Mouse (Mus musculus) liver, embryonic 15.5 days (tissue): Measurements from ENCODE around the gene Clcf1. TPM values are rescaled to one million over a fixed set of nuclear protein-coding genes. Genes with fewer than 3 reads are reported as not detected.

ENCODE experiments used
- ATAC-seq: fragments of 200-750 bp; cut with Nextera tagmentation; 2 replicates; pipeline ENCODE4 v1.8.0; 2017; ENCODE audit warnings: moderate number of reproducible peaks, mild to moderate bottlenecking, moderate library complexity; ENCODE audit not compliant: insufficient read depth
- H3K27ac ChIP-seq: fragments of 300-500 bp; sonication (generic); replicated peaks from 2 replicates; pipeline ENCODE4 v1.5.1; 2015; ENCODE audit warnings: mild to moderate bottlenecking, inconsistent platforms
- H3K27me3 ChIP-seq: fragments of 300-500 bp; sonication (generic); 2 replicates; pipeline ENCODE4 v1.6.1; 2015; ENCODE audit warnings: mild to moderate bottlenecking, inconsistent platforms
- H3K36me3 ChIP-seq: fragments of 300-500 bp; sonication (generic); replicated peaks from 2 replicates; pipeline ENCODE4 v1.6.1; 2015; ENCODE audit warnings: moderate library complexity, mild to moderate bottlenecking, inconsistent platforms
- H3K4me1 ChIP-seq: fragments of 300-500 bp; sonication (generic); replicated peaks from 2 replicates; pipeline ENCODE4 v1.6.1; 2015; ENCODE audit warnings: inconsistent platforms
- H3K4me2 ChIP-seq: fragments of 300-500 bp; sonication (generic); 2 replicates; pipeline ENCODE4 v1.6.1; 2015; ENCODE audit warnings: moderate library complexity, mild to moderate bottlenecking, inconsistent platforms
- H3K4me3 ChIP-seq: fragments of 300-500 bp; sonication (generic); replicated peaks from 2 replicates; pipeline ENCODE4 v1.5.1; 2015; ENCODE audit warnings: mild to moderate bottlenecking, inconsistent platforms
- H3K9ac ChIP-seq: fragments of 300-500 bp; sonication (generic); 2 replicates; pipeline ENCODE4 v1.6.1; 2015; ENCODE audit warnings: moderate library complexity, mild to moderate bottlenecking, inconsistent platforms
- H3K9me3 ChIP-seq: fragments of 300-500 bp; sonication (generic); replicated peaks from 2 replicates; pipeline ENCODE4 v1.6.1; 2016; ENCODE audit warnings: inconsistent platforms
- WGBS: fragments of 180-500 bp; shearing (Covaris S2); methylation state at CpG from one replicate; pipeline ENCODE4 v1.1.7; 2015; ENCODE audit warnings: mixed read lengths; ENCODE audit not compliant: insufficient replicate concordance; 5-methylcytosine and 5-hydroxymethylcytosine counted together
- polyA plus RNA-seq: library from polyadenylated mRNA; unstranded; fragments of >200 nt; fragmentation: Nextera tagmentation; extraction: Ambion mirVana; gene quantifications from 2 replicates; pipeline ENCODE4 v1.2.1, GENCODE M21; 2015

Gene Clcf1
- polyA plus RNA-seq: 0.38 and 0.56 TPM in 2 replicates

DNA sequence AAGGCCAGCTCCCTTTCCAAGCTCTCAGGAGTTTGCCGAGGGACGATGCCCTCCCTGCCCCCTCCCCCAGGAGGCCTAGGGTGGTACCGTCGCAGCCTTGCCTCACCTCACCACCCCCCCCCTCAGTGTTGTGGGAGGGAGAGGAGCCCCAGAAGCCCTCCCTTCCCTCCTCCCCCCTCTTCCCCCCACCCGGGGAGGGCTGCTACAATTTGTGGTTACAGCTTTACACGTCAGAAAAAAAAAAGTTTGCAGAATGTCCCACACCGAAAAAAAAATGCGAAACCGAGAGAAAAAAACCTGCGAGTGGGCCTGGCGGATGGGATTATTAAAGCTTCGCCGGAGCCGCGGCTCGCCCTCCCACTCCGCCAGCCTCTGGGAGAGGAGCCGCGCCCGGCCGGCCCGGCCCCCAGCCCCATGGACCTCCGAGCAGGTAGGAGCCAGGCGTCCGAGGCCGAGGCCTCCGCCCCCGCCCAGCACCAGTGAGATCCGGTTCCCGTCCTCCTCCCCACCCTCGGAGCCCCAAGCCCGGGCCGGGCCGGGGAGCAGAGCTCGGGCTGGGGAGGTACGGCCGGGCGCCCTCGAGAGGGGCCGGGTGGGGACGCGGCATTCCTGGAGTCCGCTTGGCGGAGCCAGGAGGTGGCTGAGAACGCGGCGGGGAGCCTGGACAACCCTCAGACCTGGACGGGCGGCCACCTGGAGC is at the start of gene Clcf1, which contains the start of gene AC109138.7:
Gene Clcf1 (plus strand): TSS at position 168 of the 700 bp plus-strand sequence.
Gene AC109138.7 (plus strand): TSS at position 287 of the 700 bp plus-strand sequence.
- peak within 1 kb of the TSS; percentile 45 for H3K27ac ChIP-seq
- no peaks in the 10 kb centered on the region for H3K36me3 ChIP-seq
- peak; percentile 43; the same call in 1 of the 2 replicates for ATAC-seq
- no peaks in the 10 kb centered on the region for H3K9me3 ChIP-seq
- peak within 1 kb of the TSS; percentile 57 for H3K4me3 ChIP-seq
- peak within 1 kb of the TSS; percentile 75 for H3K4me2 ChIP-seq
- peaks cover 35% of the 10 kb centered on the region for H3K4me1 ChIP-seq
- WGBS: 1% methylated on average over 49 of the region's 49 CpGs
- peaks cover 100% of the 10 kb centered on the region for H3K27me3 ChIP-seq
- peak within 1 kb of the TSS; percentile 49 for H3K9ac ChIP-seq

DNA sequence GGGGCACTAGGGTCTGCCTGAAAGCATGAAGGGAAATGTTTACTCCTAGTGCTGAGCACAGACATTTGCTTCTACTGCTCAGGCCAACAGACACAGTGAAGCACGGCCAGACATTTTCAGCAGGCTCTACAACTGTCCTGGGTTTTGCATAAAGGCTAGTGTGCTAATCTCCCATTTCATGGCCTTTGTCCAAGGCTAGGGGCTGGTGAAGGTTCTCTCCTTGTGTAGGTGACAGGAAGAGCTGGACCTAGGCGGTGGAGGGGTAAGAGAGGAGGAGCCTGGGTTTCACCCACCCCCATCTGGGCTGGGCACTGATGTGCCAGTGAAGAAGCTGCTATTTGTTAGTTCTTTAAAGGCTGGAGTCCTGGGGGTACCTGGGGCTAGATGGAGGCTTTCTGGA is 49.3 kb upstream of the Clcf1 start:
- 56% methylated on average over 2 of the region's 2 CpGs for WGBS
- H3K9ac ChIP-seq: no peak overlapping the region
- H3K9me3 ChIP-seq: no peaks in the 10 kb centered on the region
- no peaks in the 10 kb centered on the region for H3K27me3 ChIP-seq
- H3K4me1 ChIP-seq: peaks cover 64% of the 10 kb centered on the region
- no peak overlapping the region for H3K4me3 ChIP-seq
- no peak overlapping the region for H3K4me2 ChIP-seq
- peaks cover 19% of the 10 kb centered on the region for H3K36me3 ChIP-seq
- peak overlapping the region; percentile 74 for H3K27ac ChIP-seq
- ATAC-seq: no peak

DNA sequence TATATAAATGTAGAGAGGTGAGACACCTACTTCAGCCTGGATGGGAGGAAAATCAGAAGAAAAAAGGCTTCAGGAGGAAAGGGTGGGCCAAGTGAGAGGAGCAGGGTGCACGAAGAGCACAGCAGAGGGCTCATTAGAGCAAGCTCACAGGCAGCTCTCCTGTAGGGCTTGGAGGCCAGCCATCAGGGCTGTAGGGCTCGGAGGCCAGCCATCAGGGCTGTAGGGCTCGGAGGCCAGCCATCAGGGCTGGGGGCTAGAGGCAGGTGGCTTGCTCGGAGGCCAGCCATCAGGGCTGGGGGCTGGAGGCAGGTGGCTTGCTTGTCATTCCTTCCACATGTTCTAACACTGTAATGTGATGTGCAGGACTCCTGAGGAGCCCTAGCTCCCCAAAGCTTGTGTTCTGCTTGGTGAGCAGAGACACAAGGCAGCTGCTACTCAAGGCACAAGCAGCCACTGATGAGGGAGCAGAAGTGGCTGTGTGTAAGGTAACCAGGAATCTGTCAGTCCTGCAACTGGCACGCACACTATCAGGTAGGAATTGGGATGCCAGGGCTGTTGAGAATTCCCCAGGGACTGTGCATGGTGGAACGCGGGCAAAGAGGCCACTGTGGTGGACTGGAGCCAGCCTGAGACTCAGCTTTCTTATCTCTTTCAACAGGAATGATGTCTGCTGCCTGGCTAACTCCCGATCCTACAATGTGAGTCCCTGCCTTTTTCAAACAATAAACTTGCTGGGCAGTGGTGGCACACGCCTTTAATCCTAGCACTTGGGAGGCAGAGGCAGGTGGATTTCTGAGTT is 47.2 kb upstream of the Clcf1 start:
- H3K27me3 ChIP-seq: peaks cover 3% of the 10 kb centered on the region; the same call in 1 of the 2 replicates
- WGBS: 63% methylated on average over 9 of the region's 9 CpGs
- ATAC-seq: no peak
- no peak overlapping the region for H3K9ac ChIP-seq
- 0 out of 2 replicates have a peak, but pooled peaks cover under 1% of the 10 kb centered on the region for H3K36me3 ChIP-seq
- H3K9me3 ChIP-seq: no peaks in the 10 kb centered on the region
- no peak overlapping the region for H3K4me3 ChIP-seq
- peaks cover 74% of the 10 kb centered on the region for H3K4me1 ChIP-seq
- H3K27ac ChIP-seq: no peak overlapping the region
- H3K4me2 ChIP-seq: no peak overlapping the region

DNA sequence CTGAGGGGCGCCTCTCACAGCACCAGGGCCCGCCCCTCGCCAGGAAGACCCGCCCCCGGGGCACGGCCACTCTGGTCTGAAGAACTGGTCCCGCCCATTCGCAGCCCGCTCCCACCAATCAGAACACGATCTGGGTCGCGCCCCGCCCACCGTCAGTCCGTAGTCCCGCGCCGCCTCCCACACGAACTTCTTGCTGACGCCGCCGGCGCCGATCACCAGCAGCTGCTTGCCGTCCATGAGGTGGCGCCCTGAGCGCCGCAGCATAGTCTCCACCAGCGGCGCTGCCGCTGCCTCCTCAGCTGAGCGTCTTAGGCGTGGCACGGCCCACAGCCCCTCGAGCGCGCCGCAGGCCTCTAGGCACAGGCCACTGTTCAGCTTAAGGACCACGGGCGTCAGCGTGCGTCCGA is 44.7 kb upstream of the Clcf1 start:
- H3K9me3 ChIP-seq: no peaks in the 10 kb centered on the region
- H3K27me3 ChIP-seq: peaks cover 6% of the 10 kb centered on the region
- WGBS: under 1% methylated on average over 43 of the region's 43 CpGs
- H3K36me3 ChIP-seq: no peaks in the 10 kb centered on the region
- peak; percentile 92 for ATAC-seq
- H3K27ac ChIP-seq: peak overlapping the region; percentile 70
- peak overlapping the region; percentile 71 for H3K9ac ChIP-seq
- peak overlapping the region; percentile 58 for H3K4me3 ChIP-seq
- H3K4me2 ChIP-seq: peak overlapping the region; percentile 89
- H3K4me1 ChIP-seq: peaks cover 57% of the 10 kb centered on the region

DNA sequence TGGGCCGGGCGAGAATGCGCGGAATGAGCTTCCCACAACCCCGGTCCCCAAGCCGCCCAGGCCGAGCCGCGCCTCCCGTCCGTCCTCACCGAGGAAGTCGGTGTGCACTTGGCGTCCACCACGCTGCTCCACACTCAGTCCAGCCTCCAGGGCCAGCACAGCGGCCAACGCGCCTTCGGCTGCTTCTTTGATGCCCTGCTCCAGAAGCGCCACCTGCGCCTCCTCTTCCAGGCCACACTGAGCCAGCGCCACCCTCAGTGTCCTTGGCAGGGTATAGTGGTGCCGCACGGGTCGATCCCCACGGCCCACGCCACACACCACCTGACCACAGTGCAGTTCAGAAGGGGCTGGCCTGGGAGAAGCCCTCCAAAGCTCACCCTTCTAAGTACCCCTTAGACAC is 44.2 kb upstream of the Clcf1 start:
- Histone ChIP-seq H3K36me3 (no peaks in the 10 kb centered on the region), H3K27ac (peak overlapping the region; percentile 70), H3K9me3 (no peaks in the 10 kb centered on the region), H3K4me1 (peaks cover 54% of the 10 kb centered on the region), H3K4me2 (peak overlapping the region; percentile 89), H3K9ac (peak overlapping the region; percentile 71), H3K27me3 (peaks cover 7% of the 10 kb centered on the region), H3K4me3 (peak overlapping the region; percentile 58)
- ATAC-seq: no peak; the same call in 1 of the 2 replicates
- WGBS: 14% methylated on average over 27 of the region's 27 CpGs

DNA sequence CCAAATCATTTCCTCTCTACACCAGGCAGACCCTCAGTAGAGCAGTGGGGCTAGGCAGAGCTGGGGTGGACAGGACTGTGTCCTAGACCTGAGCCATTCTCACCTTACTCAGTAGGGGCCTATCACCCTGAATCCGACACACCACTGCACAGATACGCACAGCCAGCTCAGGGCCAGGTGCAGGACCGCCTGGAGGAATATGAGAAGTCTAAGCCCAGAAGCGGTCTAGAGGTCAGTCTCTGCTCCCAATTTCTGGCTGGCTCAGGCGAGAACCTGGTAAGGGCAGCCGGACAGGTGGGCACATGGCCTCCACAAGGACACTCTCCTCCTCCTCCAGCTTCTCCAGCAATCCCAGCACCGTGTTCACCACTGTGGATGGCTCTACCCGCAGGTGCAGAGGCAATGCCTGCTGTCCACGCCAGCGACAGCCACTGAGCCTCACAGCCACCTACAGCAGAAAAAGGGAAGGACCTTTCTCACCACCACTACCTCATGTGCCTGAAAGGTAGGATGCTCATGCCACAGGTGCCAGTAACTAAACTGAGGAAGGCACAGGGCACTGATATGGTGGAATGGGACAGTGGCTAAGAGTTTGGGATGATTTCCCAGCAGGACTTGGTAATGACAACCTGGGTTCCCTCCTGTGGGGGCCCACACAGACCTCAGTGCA is 43.2 kb upstream of the Clcf1 start:
- WGBS: 71% methylated on average over 10 of the region's 10 CpGs
- no peaks in the 10 kb centered on the region for H3K9me3 ChIP-seq
- no peak for ATAC-seq
- no peak overlapping the region for H3K4me3 ChIP-seq
- no peak overlapping the region for H3K27ac ChIP-seq
- no peak overlapping the region for H3K9ac ChIP-seq
- H3K4me1 ChIP-seq: peaks cover 54% of the 10 kb centered on the region
- no peak overlapping the region for H3K4me2 ChIP-seq
- peaks cover 15% of the 10 kb centered on the region for H3K27me3 ChIP-seq
- no peaks in the 10 kb centered on the region for H3K36me3 ChIP-seq

DNA sequence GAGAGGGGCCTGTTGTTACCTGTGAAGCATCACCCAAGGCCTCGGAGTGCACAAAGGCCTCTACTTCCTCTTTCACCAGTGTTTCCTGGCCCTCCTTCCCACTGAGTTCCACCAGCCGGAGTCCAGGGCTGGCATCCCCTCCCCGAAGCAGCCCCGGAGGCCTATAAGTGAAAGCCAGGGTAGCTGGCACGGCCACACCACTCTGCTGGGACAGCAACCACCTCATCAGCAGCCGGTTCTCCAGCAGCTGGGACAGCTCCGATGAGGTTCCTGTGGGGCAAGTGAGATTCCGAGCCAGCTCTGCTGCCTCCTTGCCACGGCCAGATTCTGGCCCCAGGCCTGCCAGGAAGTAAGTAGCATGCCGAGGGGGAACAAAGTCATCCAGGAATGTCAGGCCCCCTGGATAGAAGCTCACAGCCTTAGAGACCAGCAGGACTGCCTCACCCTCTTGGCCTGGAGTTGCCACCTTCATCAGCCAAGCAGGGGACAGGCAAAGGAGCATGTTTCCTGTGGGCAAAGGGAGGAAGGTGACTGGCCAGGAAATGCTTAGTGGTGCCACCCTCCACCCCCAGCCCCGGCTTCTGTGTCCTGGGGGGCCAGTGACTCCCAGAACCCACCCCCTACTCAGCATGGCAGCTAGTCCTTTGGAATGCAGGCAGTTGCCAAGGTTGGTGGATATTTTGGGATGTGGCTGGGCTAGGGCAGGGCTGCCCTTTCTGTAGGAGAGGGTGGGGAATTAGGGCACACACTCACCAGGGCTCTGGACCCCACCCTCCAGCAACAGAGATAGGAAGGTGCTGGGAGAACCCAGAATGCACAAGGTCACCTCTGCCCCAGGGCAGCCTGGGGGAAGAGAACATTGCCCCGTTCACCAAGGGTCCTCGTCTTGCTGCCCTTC is 42.4 kb upstream of the Clcf1 start:
- Histone ChIP-seq H3K4me1 (peaks cover 54% of the 10 kb centered on the region), H3K4me2 (no peak overlapping the region), H3K9me3 (no peaks in the 10 kb centered on the region), H3K4me3 (no peak overlapping the region), H3K36me3 (no peaks in the 10 kb centered on the region), H3K27me3 (peaks cover 18% of the 10 kb centered on the region), H3K27ac (no peak overlapping the region), H3K9ac (no peak overlapping the region)
- WGBS: 40% methylated on average over 13 of the region's 13 CpGs
- ATAC-seq: no peak

DNA sequence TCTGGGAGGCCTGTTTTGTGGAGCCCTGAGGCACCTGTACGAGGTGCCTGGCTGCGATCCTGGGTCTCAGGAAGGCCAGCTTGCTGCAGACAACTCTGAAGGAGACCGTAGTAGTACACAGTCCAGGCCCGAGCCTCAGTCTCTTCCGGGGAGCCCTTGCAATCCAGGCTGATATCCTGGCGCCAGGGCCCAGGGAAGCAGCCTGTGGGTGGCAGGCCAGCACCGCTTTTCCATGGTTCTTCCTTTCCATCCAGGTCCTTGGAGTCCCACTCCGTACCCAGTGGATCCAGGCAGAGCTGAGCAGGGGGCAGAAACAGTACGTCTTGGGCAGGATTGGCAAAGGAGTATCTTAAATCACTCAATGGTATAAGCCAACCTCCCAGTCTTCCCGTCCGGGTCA is 41.1 kb upstream of the Clcf1 start:
- no peak overlapping the region for H3K4me2 ChIP-seq
- H3K4me1 ChIP-seq: peaks cover 47% of the 10 kb centered on the region
- 56% methylated on average over 11 of the region's 11 CpGs for WGBS
- ATAC-seq: no peak
- peaks cover 18% of the 10 kb centered on the region for H3K27me3 ChIP-seq
- H3K4me3 ChIP-seq: no peak overlapping the region
- no peaks in the 10 kb centered on the region for H3K36me3 ChIP-seq
- H3K27ac ChIP-seq: no peak overlapping the region
- H3K9me3 ChIP-seq: no peaks in the 10 kb centered on the region
- no peak overlapping the region for H3K9ac ChIP-seq

DNA sequence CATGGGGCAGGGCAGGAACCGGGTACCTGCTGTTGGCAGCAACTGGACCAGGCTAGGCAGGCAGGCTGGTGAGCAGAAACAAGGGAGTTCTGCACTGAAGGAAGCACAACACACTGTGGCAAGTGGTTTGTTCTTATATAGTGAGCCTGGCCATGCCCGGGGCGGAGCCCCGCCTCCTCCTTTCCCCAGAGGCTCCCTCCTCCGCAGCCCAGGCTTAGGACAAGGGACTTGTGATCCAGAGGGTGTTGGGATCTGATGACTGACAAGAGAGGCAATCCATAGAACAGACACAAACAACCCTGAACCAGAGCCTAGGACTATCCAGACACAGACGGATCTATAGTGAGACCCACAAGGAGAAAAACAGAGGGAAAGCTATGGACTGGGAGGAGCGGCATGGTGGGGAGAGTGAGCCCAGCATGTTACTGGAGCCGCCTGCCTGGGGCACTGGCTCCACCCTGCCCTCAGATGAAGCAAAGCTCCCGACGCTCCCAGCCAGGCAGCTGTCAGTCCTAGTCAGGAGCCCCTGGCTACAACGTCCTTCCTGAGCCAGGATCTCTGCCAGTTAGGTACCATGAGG is 38.6 kb upstream of the Clcf1 start, which contains the start of gene Carns1:
Gene Carns1 (minus strand): TSS at position 112 of the 580 bp plus-strand sequence.
- H3K9me3 ChIP-seq: no peaks in the 10 kb centered on the region
- H3K4me2 ChIP-seq: peak within 1 kb of the TSS; percentile 27; the same call in 1 of the 2 replicates
- no peak within 1 kb of the TSS for H3K9ac ChIP-seq
- no peak for ATAC-seq
- H3K27me3 ChIP-seq: peaks cover 18% of the 10 kb centered on the region
- no peak within 1 kb of the TSS for H3K27ac ChIP-seq
- no peaks in the 10 kb centered on the region for H3K36me3 ChIP-seq
- H3K4me1 ChIP-seq: peaks cover 30% of the 10 kb centered on the region
- 19% methylated on average over 11 of the region's 11 CpGs for WGBS
- H3K4me3 ChIP-seq: no peak within 1 kb of the TSS

DNA sequence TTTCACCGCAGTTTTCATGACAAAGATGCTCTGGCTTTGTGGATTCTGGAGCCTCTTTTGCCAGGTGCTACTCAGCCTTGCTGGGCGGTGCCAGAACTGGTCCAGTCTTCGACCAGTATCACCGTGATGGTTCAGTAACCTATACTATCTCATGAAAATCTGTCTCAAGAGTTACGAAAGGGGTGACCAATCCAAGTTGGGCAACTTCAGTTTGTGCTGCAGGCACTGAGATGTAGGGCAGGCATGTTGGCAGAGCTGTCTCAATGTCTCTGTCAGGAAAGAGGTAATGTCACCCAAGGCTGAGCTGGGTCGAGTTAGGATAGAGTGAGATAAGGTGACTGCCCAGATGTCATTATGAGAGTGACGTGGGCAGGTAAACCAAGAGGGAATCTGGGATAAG is 33.6 kb upstream of the Clcf1 start:
- H3K4me1 ChIP-seq: peaks cover 34% of the 10 kb centered on the region
- no peak overlapping the region for H3K4me2 ChIP-seq
- no peak overlapping the region for H3K4me3 ChIP-seq
- peaks cover 8% of the 10 kb centered on the region for H3K27me3 ChIP-seq
- H3K36me3 ChIP-seq: no peaks in the 10 kb centered on the region
- no peak overlapping the region for H3K27ac ChIP-seq
- ATAC-seq: no peak
- 62% methylated on average over 7 of the region's 7 CpGs for WGBS
- H3K9ac ChIP-seq: no peak overlapping the region
- no peaks in the 10 kb centered on the region for H3K9me3 ChIP-seq
